Mouse (Mus musculus) limb, embryonic 10.5 days (tissue): ENCODE measurements around the gene Zfp386. TPM values are rescaled to one million over a fixed set of nuclear protein-coding genes. Genes with fewer than 3 reads are reported as not detected.

ENCODE experiments used
- DNase-seq: peaks from one replicate; pipeline ENCODE4 v3.0.0-alpha.2; 2017; ENCODE audit warnings: low spot score
- H3K27ac ChIP-seq: fragments of 300-500 bp; sonication (generic); 2 replicates; pipeline ENCODE4 v1.5.1; 2016; ENCODE audit warnings: mild to moderate bottlenecking
- H3K27me3 ChIP-seq: fragments of 300-500 bp; sonication (generic); 2 replicates; pipeline ENCODE4 v1.6.1; 2016; ENCODE audit warnings: low read depth, mild to moderate bottlenecking; ENCODE audit not compliant: poor library complexity, severe bottlenecking
- H3K36me3 ChIP-seq: fragments of 300-500 bp; sonication (generic); 2 replicates; pipeline ENCODE4 v1.6.1; 2016; ENCODE audit warnings: mild to moderate bottlenecking, moderate library complexity
- H3K4me1 ChIP-seq: fragments of 300-500 bp; sonication (generic); 2 replicates; pipeline ENCODE4 v1.6.1; 2016
- H3K4me3 ChIP-seq: fragments of 300-500 bp; sonication (generic); 2 replicates; pipeline ENCODE4 v1.5.1; 2016; ENCODE audit warnings: mild to moderate bottlenecking, moderate library complexity
- H3K9me3 ChIP-seq: fragments of 300-500 bp; sonication (generic); replicated peaks from 2 replicates; pipeline ENCODE4 v1.6.1; 2016; ENCODE audit warnings: mild to moderate bottlenecking
- WGBS: fragments of 180-500 bp; shearing (Covaris S2); methylation state at CpG from one replicate; pipeline ENCODE4 v1.1.7; 2016; 5-methylcytosine and 5-hydroxymethylcytosine counted together
- polyA plus RNA-seq: library from polyadenylated mRNA; unstranded; fragments of >200 nt; fragmentation: Nextera tagmentation; extraction: Ambion mirVana; gene quantifications from 2 replicates; pipeline ENCODE4 v1.2.1, GENCODE M21; 2016

Zfp386 gene
- polyA plus RNA-seq, 1 experiment from 2014 or later: 59.9 TPM

DNA sequence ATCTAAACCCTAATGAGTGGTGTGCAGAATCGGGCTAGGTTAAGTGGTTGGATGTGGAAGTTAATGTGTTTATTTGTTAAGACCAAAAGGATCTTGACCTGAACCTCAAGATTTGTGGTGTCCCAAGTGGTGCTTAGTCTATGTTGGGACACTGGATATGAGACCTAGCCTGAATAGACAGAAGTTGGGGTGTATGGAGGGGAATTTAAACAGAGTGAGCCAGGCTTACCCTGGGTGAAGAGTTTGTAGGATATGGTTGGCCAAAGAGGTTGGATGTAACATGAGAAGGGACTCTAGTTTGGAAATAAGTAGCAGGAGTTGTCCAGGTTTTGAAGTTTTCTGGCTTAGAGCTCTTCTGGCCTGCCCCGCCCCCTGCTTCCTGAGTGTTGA is 14.7 kb downstream of the Zfp386 start:
- H3K27ac ChIP-seq: no peak overlapping the region
- WGBS: 95% methylated on average over 2 of the region's 2 CpGs
- H3K9me3 ChIP-seq: peaks cover 13% of the 10 kb centered on the region
- DNase-seq: no peak
- H3K4me3 ChIP-seq: no peak overlapping the region
- H3K27me3 ChIP-seq: no peaks in the 10 kb centered on the region
- H3K4me1 ChIP-seq: no peaks in the 10 kb centered on the region
- H3K36me3 ChIP-seq: peaks cover 52% of the 10 kb centered on the region

GRCm38 (mm10) chr12:116063020-116063419 is 15.5 kb downstream of the Zfp386 start:
- DNase-seq: no peak
- WGBS: 95% methylated on average over 4 of the region's 4 CpGs
- Histone ChIP-seq H3K9me3 (peaks cover 13% of the 10 kb centered on the region), H3K27ac (no peak overlapping the region), H3K27me3 (no peaks in the 10 kb centered on the region), H3K4me3 (no peak overlapping the region), H3K36me3 (peaks cover 44% of the 10 kb centered on the region), H3K4me1 (no peaks in the 10 kb centered on the region)

GRCm38 (mm10) chr12:116071023-116071422 is 23.5 kb downstream of the Zfp386 start:
- H3K9me3 ChIP-seq: no peaks in the 10 kb centered on the region
- H3K4me3 ChIP-seq: no peak overlapping the region
- no peak overlapping the region for H3K27ac ChIP-seq
- 32% methylated on average over 3 of the region's 3 CpGs for WGBS
- peaks cover 10% of the 10 kb centered on the region for H3K27me3 ChIP-seq
- H3K36me3 ChIP-seq: no peaks in the 10 kb centered on the region
- DNase-seq: peak; percentile 49
- H3K4me1 ChIP-seq: no peaks in the 10 kb centered on the region

- H3K36me3 ChIP-seq: no peaks in the 10 kb centered on the region
- H3K9me3 ChIP-seq: no peaks in the 10 kb centered on the region
- DNase-seq: peak; percentile 82
- H3K4me3 ChIP-seq: peak within 1 kb of the TSS; percentile 66
- 7% methylated on average over 33 of the region's 33 CpGs for WGBS
- H3K27ac ChIP-seq: peak within 1 kb of the TSS; percentile 82
- peaks cover 11% of the 10 kb centered on the region; the same call in 1 of the 2 replicates for H3K4me1 ChIP-seq
- peaks cover 38% of the 10 kb centered on the region for H3K27me3 ChIP-seq
Observed at GRCm38 (mm10) chr12:116077074-116077854, 29.7 kb downstream of the Zfp386 start, which contains the start of gene Vipr2. Vipr2 (plus strand) TSS chr12:116077726.

- H3K27ac ChIP-seq: peak overlapping the region; percentile 82
- no peak for DNase-seq
- H3K9me3 ChIP-seq: no peaks in the 10 kb centered on the region
- no peaks in the 10 kb centered on the region for H3K36me3 ChIP-seq
- peak overlapping the region; percentile 66 for H3K4me3 ChIP-seq
- peaks cover 11% of the 10 kb centered on the region; the same call in 1 of the 2 replicates for H3K4me1 ChIP-seq
- 1% methylated on average over 24 of the region's 24 CpGs for WGBS
- peaks cover 38% of the 10 kb centered on the region for H3K27me3 ChIP-seq
Observed at GRCm38 (mm10) chr12:116077855-116078366, 30.4 kb downstream of the Zfp386 start.

DNA sequence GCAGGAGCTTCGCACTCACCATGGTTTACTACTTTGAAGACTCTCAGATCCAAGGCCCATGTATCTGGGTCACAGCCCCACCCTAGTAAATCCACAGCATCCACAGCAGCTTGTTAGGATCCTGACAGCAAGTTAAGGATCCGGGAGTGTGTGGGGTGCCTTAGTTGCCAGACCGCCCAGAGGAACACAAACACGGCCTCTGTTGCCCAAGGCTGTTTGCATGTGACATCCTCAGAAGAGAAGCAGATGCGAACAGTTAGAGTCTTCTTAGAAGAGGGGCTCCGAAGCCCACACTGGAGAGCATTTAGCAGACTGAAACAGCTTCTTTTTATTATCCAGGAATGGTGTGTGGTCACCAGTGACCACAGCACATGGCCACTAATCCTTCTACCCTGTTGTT is 35.6 kb downstream of the Zfp386 start:
- 78% methylated on average over 6 of the region's 6 CpGs for WGBS
- DNase-seq: no peak
- H3K36me3 ChIP-seq: no peaks in the 10 kb centered on the region

GRCm38 (mm10) chr12:116084294-116084693 is 36.8 kb downstream of the Zfp386 start:
- Histone ChIP-seq H3K36me3 (no peaks in the 10 kb centered on the region), H3K9me3 (no peaks in the 10 kb centered on the region), H3K27ac (no peak overlapping the region), H3K27me3 (peaks cover 3% of the 10 kb centered on the region), H3K4me3 (no peak overlapping the region), H3K4me1 (no peaks in the 10 kb centered on the region)
- DNase-seq: peak; percentile 6
- WGBS: 83% methylated on average over 2 of the region's 2 CpGs

More for the DNA sequence above, 35.6 kb downstream of the Zfp386 start:
- H3K4me1 ChIP-seq: no peaks in the 10 kb centered on the region
- no peak overlapping the region for H3K27ac ChIP-seq
- no peaks in the 10 kb centered on the region for H3K9me3 ChIP-seq
- H3K4me3 ChIP-seq: no peak overlapping the region
- peaks cover 13% of the 10 kb centered on the region for H3K27me3 ChIP-seq

GRCm38 (mm10) chr12:116086951-116087600 is 39.6 kb downstream of the Zfp386 start:
- no peaks in the 10 kb centered on the region for H3K36me3 ChIP-seq
- H3K27ac ChIP-seq: no peak overlapping the region
- 90% methylated on average over 5 of the region's 5 CpGs for WGBS
- H3K9me3 ChIP-seq: no peaks in the 10 kb centered on the region
- no peaks in the 10 kb centered on the region for H3K4me1 ChIP-seq
- no peak for DNase-seq
- no peaks in the 10 kb centered on the region for H3K27me3 ChIP-seq
- no peak overlapping the region for H3K4me3 ChIP-seq

- Histone ChIP-seq H3K27me3 (no peaks in the 10 kb centered on the region), H3K9me3 (no peaks in the 10 kb centered on the region), H3K36me3 (no peaks in the 10 kb centered on the region), H3K27ac (no peak overlapping the region), H3K4me3 (no peak overlapping the region), H3K4me1 (no peaks in the 10 kb centered on the region)
- WGBS: 89% methylated on average over 3 of the region's 3 CpGs
- DNase-seq: no peak
Observed at GRCm38 (mm10) chr12:116089836-116090235, 42.3 kb downstream of the Zfp386 start.

DNA sequence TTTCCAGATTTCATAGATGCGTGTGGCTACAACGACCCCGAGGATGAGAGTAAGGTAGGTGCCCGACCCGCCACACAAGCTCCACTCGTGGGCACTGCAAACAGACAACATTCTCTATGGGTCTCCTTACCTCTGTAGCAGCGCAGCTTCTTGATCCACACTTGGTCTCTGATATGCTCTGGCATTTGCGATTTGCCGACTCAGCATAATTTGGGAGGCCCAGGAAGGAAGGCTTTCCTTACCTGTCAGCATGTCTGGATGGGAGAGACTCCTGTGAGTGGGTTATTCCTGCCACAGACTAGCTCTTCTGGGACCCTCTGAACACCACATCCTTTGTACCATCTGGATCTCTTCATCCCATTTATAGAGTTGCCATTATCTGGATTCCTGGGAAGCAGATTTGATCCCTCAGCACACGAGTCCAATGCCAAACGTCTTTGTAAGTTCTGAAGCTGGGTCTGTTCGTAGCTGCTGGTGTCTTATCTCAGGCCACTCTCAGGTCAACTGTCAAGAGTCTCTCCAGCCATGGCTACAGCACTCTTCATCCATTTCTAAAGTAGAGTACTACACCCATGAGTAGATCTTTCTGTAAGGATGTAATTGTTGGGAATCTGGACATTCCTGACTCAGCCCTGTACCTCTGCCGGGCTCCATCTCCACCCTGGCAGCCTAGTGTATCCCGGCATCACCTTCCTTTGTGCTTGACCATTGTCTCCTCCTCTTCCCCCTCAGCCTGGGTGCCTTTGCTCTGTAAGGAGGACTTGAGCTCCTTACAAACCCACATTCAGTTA is 47.4 kb downstream of the Zfp386 start:
- Histone ChIP-seq H3K9me3 (no peaks in the 10 kb centered on the region), H3K36me3 (no peaks in the 10 kb centered on the region), H3K27ac (no peak overlapping the region), H3K4me3 (no peak overlapping the region), H3K27me3 (no peaks in the 10 kb centered on the region), H3K4me1 (no peaks in the 10 kb centered on the region)
- DNase-seq: no peak
- WGBS: 90% methylated on average over 14 of the region's 14 CpGs

GRCm38 (mm10) chr12:116096361-116096904 is 48.9 kb downstream of the Zfp386 start:
- no peaks in the 10 kb centered on the region for H3K27me3 ChIP-seq
- H3K4me1 ChIP-seq: no peaks in the 10 kb centered on the region
- H3K4me3 ChIP-seq: no peak overlapping the region
- no peaks in the 10 kb centered on the region for H3K9me3 ChIP-seq
- 73% methylated on average over 3 of the region's 3 CpGs for WGBS
- no peak overlapping the region for H3K27ac ChIP-seq
- no peak for DNase-seq
- H3K36me3 ChIP-seq: no peaks in the 10 kb centered on the region

GRCm38 (mm10) chr12:116097166-116097565 is 49.6 kb downstream of the Zfp386 start:
- H3K36me3 ChIP-seq: no peaks in the 10 kb centered on the region
- no peak for DNase-seq
- WGBS: 89% methylated on average over 8 of the region's 8 CpGs
- no peak overlapping the region for H3K27ac ChIP-seq
- no peaks in the 10 kb centered on the region for H3K9me3 ChIP-seq
- no peak overlapping the region for H3K4me3 ChIP-seq
- no peaks in the 10 kb centered on the region for H3K4me1 ChIP-seq
- H3K27me3 ChIP-seq: no peaks in the 10 kb centered on the region
